Mouse (Mus musculus) B cell, adult 67 days (primary cell): ENCODE results near the gene Col24a1. TPM values are rescaled to one million over a fixed set of nuclear protein-coding genes. Genes with fewer than 3 reads are reported as not detected.

Source experiments
- total RNA-seq, 2 experiments: library from RNA; stranded (reverse); gene quantifications; 4 replicates each; pipeline ENCODE4 v1.2.4; 2023

The Col24a1 gene
- not detected for total RNA-seq

GRCm38 (mm10) chr3:145292337-145293134 is at the start of gene Col24a1:
Gene Col24a1 (plus strand): TSS chr3:145292472.

DNA sequence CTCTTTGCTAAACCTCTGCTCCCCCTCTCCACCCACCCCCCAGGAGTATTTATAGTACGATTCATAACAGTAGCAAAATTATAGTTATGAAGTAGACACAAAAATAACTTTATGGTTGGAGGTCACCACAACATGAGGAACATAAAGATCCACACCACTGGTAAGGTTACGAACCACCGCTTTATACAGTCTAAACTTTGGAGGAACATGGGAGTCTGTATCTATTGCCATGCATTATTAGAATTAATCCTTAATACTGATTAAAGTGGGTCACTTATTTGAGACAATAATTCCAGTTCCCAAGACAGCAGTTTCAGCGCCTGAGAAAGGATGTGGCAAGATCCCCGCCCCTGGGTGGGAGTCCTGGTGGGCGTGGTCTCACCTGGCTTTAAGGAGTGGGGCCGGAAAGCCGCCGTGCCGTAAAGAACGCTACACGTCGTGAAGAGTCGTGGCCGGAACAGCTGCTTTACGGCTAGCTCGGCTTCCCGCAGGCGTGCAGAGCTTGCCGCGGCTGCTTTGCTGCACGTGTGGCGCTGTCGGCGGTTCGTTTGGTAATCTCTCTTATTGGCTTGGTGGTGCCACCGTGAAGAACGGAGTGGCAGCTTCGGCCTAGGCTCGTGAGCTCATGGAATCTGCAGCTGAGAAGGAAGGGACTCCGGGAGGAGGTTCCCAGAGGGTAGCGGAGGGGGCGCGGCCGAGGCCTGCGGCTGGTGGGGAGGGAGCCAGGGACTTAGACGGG is 283.6 kb downstream of the Col24a1 start, which contains the start of gene Znhit6:
Gene Znhit6 (plus strand): TSS at position 463 of the 739 bp plus-strand sequence.

Other genes starting within 250 kb of the Col24a1 start
- not detected for gene Clca2, start 193.0 kb upstream of the Col24a1 start, total RNA-seq
- gene Odf2l, start 173.9 kb upstream of the Col24a1 start, total RNA-seq: 10 to 100 TPM; 19.1 to 19.6 TPM